Mouse (Mus musculus) limb, embryonic 13.5 days (tissue): ENCODE measurements around the gene Kctd2. TPM values are rescaled to one million over a fixed set of nuclear protein-coding genes. Genes with fewer than 3 reads are reported as not detected.

ENCODE experiments used
- ATAC-seq: fragments of 200-750 bp; cut with Nextera tagmentation; 2 replicates; pipeline ENCODE4 v1.8.0; 2017; ENCODE audit warnings: low read depth, moderate number of reproducible peaks, moderate TSS enrichment; ENCODE audit not compliant: low FRiP score
- H3K27ac ChIP-seq: fragments of 300-500 bp; sonication (generic); 2 replicates; pipeline ENCODE4 v1.5.1; 2015; ENCODE audit warnings: inconsistent platforms, mild to moderate bottlenecking, moderate library complexity
- H3K27me3 ChIP-seq: fragments of 300-500 bp; sonication (generic); 2 replicates; pipeline ENCODE4 v1.6.1; 2015; ENCODE audit warnings: mild to moderate bottlenecking, inconsistent platforms
- H3K36me3 ChIP-seq: fragments of 300-500 bp; sonication (generic); 2 replicates; pipeline ENCODE4 v1.6.1; 2015; ENCODE audit warnings: inconsistent platforms, mild to moderate bottlenecking, moderate library complexity
- H3K4me1 ChIP-seq: fragments of 300-500 bp; sonication (generic); 2 replicates; pipeline ENCODE4 v1.6.1; 2015; ENCODE audit warnings: inconsistent platforms
- H3K4me2 ChIP-seq: fragments of 300-500 bp; sonication (generic); replicated peaks from 2 replicates; pipeline ENCODE4 v1.6.1; 2015; ENCODE audit warnings: inconsistent platforms, mild to moderate bottlenecking, moderate library complexity
- H3K4me3 ChIP-seq: fragments of 300-500 bp; sonication (generic); 2 replicates; pipeline ENCODE4 v1.5.1; 2015; ENCODE audit warnings: moderate library complexity, mild to moderate bottlenecking, inconsistent platforms
- H3K9ac ChIP-seq: fragments of 300-500 bp; sonication (generic); 2 replicates; pipeline ENCODE4 v1.6.1; 2015; ENCODE audit warnings: mild to moderate bottlenecking, inconsistent platforms
- H3K9me3 ChIP-seq: fragments of 300-500 bp; sonication (generic); 2 replicates; pipeline ENCODE4 v1.6.1; 2016; ENCODE audit warnings: inconsistent platforms
- WGBS: fragments of 180-500 bp; shearing (Covaris S2); methylation state at CpG from one replicate; pipeline ENCODE4 v1.1.7; 2015; 5-methylcytosine and 5-hydroxymethylcytosine counted together
- polyA plus RNA-seq: library from polyadenylated mRNA; unstranded; fragments of >200 nt; fragmentation: Nextera tagmentation; extraction: Ambion mirVana; gene quantifications from 2 replicates; pipeline ENCODE4 v1.2.1, GENCODE M21; 2015

The Kctd2 gene
- polyA plus RNA-seq, 1 experiment from 2014 or later, result 16.1 TPM

GRCm38 (mm10) chr11:115405723-115406122 is 14.2 kb upstream of the Kctd2 start:
- WGBS, result 96% methylated on average over 6 of the region's 6 CpGs
- Histone ChIP-seq H3K4me1 (peaks cover 16% of the 10 kb centered on the region), H3K4me2 (no peak overlapping the region), H3K9ac (no peak overlapping the region), H3K36me3 (peaks cover 46% of the 10 kb centered on the region), H3K4me3 (no peak overlapping the region), H3K27ac (no peak overlapping the region), H3K27me3 (no peaks in the 10 kb centered on the region), H3K9me3 (no peaks in the 10 kb centered on the region)
- no peak for ATAC-seq

- H3K36me3 ChIP-seq, result peaks cover 51% of the 10 kb centered on the region
These were observed 13.0 kb upstream of the Kctd2 start for GRCm38 (mm10) chr11:115406858-115407401.

GRCm38 (mm10) chr11:115408266-115408920 is 11.5 kb upstream of the Kctd2 start:
- Histone ChIP-seq H3K27me3 (no peaks in the 10 kb centered on the region), H3K9ac (no peak overlapping the region), H3K9me3 (no peaks in the 10 kb centered on the region), H3K4me1 (peaks cover 27% of the 10 kb centered on the region), H3K27ac (no peak overlapping the region), H3K4me3 (no peak overlapping the region), H3K36me3 (peaks cover 51% of the 10 kb centered on the region), H3K4me2 (no peak overlapping the region)
- WGBS, result 90% methylated on average over 6 of the region's 6 CpGs
- no peak for ATAC-seq

More at GRCm38 (mm10) chr11:115406858-115407401, 13.0 kb upstream of the Kctd2 start:
- H3K27ac ChIP-seq, result no peak overlapping the region
- no peak overlapping the region for H3K4me2 ChIP-seq
- no peaks in the 10 kb centered on the region for H3K9me3 ChIP-seq
- no peaks in the 10 kb centered on the region for H3K27me3 ChIP-seq
- 94% methylated on average over 17 of the region's 17 CpGs for WGBS
- no peak overlapping the region for H3K4me3 ChIP-seq
- ATAC-seq, result no peak
- H3K9ac ChIP-seq, result no peak overlapping the region
- peaks cover 22% of the 10 kb centered on the region for H3K4me1 ChIP-seq

DNA sequence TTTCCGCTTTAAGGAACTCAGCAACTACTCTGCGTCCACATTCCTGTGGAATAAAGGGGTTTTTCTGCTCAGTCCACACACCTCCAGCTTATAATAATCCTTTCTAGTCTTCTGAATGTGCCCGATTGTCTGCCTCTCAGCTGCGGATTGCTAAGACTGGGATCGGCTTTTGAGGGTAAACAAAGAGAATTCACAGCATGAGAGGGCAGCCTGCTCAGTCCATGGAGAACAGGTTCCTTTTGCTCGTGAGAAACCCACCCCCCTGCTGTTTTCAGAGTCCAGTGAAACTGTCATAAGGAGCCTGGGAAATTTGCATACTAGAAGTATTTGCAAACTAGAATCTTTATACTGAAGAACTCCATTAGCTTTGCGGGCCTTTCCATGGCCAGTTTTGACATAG is 10.4 kb upstream of the Kctd2 start:
- Histone ChIP-seq H3K27me3 (no peaks in the 10 kb centered on the region), H3K36me3 (peaks cover 51% of the 10 kb centered on the region), H3K9ac (0 out of 2 replicates have a peak overlapping the region, but pooled peaks have one; percentile 13), H3K4me2 (no peak overlapping the region), H3K27ac (no peak overlapping the region), H3K9me3 (no peaks in the 10 kb centered on the region), H3K4me3 (no peak overlapping the region), H3K4me1 (peaks cover 27% of the 10 kb centered on the region)
- 86% methylated on average over 7 of the region's 7 CpGs for WGBS
- no peak for ATAC-seq

GRCm38 (mm10) chr11:115420336-115421190 is 635 bp downstream of the Kctd2 start:
- Histone ChIP-seq H3K4me2 (peak overlapping the region; percentile 98), H3K27me3 (no peaks in the 10 kb centered on the region), H3K9me3 (no peaks in the 10 kb centered on the region), H3K36me3 (peaks cover 47% of the 10 kb centered on the region), H3K27ac (peak overlapping the region; percentile 85), H3K9ac (peak overlapping the region; percentile 97), H3K4me3 (peak overlapping the region; percentile 87), H3K4me1 (peaks cover 44% of the 10 kb centered on the region)
- peak; percentile 60 for ATAC-seq
- WGBS, result under 1% methylated on average over 44 of the region's 45 CpGs

DNA sequence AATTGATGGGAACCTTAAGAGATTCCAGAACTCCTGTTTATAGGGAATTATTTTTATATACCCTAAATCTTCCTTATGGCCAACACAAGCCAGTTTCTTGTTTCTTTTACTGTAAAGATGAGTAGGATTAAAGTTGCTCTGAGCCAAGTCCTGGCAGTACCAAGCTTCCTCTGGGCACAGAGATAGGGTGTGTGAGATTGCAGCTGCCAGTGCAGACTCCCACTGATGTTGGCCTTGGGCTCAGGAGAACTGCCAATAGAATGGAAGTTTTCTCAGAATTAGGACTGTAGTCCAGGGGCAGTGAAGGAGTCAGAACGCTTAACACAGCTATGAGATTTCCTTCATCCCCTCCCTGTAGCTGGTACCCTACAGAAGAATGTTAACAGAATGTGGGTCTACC is 1.4 kb downstream of the Kctd2 start:
- Histone ChIP-seq H3K9me3 (no peaks in the 10 kb centered on the region), H3K4me3 (peak overlapping the region; percentile 87), H3K9ac (peak overlapping the region; percentile 51; the same call in 1 of the 2 replicates), H3K27me3 (no peaks in the 10 kb centered on the region), H3K4me1 (peaks cover 44% of the 10 kb centered on the region), H3K27ac (no peak overlapping the region), H3K4me2 (peak overlapping the region; percentile 98), H3K36me3 (peaks cover 47% of the 10 kb centered on the region)
- ATAC-seq, result no peak
- WGBS, result 46% methylated on average over 1 of the region's 1 CpGs

DNA sequence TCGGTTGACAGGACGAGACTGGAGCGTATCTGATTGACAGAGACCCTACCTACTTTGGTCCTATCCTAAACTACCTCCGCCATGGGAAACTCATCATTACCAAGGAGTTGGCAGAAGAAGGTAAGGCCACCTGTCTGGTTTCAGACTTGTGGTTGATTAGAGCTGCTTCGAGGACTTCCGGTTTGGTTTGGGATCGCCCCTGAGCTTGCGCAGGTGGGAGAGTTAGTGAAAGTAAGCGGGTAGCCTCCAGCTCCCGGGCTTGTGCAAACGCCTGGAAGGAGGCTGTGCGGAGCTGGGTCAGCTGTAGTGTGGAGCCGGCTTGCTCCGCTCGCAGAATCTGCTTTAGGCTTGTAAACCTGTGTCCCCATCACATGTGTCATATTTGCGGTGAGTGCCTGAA is 2.0 kb downstream of the Kctd2 start:
- H3K9ac ChIP-seq, result peak overlapping the region; percentile 51; the same call in 1 of the 2 replicates
- 83% methylated on average over 16 of the region's 16 CpGs for WGBS
- H3K4me2 ChIP-seq, result 0 out of 2 replicates have a peak overlapping the region, but pooled peaks have one; percentile 7
- peaks cover 47% of the 10 kb centered on the region for H3K36me3 ChIP-seq
- H3K27ac ChIP-seq, result no peak overlapping the region
- no peak for ATAC-seq
- H3K27me3 ChIP-seq, result no peaks in the 10 kb centered on the region
- no peaks in the 10 kb centered on the region for H3K9me3 ChIP-seq
- peaks cover 44% of the 10 kb centered on the region for H3K4me1 ChIP-seq
- no peak overlapping the region for H3K4me3 ChIP-seq

DNA sequence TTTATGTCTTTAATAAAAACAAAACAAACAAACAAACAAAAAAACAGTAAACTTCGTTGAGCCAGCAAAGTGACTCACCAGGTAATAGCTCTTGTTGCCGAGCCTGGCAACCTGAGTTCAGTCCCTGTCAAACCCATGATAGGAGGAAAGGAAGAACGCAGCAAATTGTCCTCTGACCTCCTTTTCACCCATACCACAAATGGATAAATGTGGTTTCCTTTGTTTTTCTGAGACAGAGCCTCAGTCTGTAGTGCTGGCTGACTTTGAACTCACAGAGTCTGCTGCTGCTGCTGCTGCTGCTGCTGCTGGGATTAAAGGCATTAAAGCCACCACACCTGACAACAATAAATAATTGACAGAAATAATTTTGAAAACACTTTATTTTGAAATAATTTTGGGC is 3.2 kb downstream of the Kctd2 start:
- Histone ChIP-seq H3K4me2 (no peak overlapping the region), H3K4me3 (no peak overlapping the region), H3K36me3 (peaks cover 45% of the 10 kb centered on the region), H3K4me1 (peaks cover 53% of the 10 kb centered on the region), H3K27ac (no peak overlapping the region), H3K27me3 (no peaks in the 10 kb centered on the region), H3K9ac (no peak overlapping the region), H3K9me3 (no peaks in the 10 kb centered on the region)
- WGBS, result 82% methylated on average over 3 of the region's 3 CpGs
- no peak for ATAC-seq

DNA sequence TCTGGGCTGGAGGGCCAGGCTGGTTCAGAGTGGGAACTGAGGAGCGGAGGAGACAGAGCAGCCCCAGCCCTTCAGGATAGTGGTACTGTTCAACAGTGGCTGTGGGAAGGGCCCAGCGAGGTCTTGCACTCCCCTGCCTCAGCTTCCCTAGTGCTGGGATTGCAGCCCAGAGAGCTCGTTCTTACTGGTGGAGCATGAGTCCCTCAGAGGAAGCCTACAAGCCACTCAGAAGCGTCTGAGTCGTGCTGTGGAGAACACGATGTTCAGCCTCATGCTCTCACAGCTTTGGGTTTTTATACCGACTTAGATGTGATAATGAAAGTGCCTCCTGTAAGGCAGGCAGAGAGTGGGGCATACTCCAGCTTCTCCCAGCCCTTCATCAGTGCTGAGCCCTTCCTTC is 4.7 kb downstream of the Kctd2 start:
- ATAC-seq, result no peak
- H3K36me3 ChIP-seq, result peaks cover 59% of the 10 kb centered on the region
- WGBS, result 86% methylated on average over 7 of the region's 7 CpGs
- no peak overlapping the region for H3K4me2 ChIP-seq
- H3K9me3 ChIP-seq, result no peaks in the 10 kb centered on the region
- no peak overlapping the region for H3K9ac ChIP-seq
- H3K27me3 ChIP-seq, result no peaks in the 10 kb centered on the region
- no peak overlapping the region for H3K4me3 ChIP-seq
- peaks cover 43% of the 10 kb centered on the region for H3K4me1 ChIP-seq
- no peak overlapping the region for H3K27ac ChIP-seq

DNA sequence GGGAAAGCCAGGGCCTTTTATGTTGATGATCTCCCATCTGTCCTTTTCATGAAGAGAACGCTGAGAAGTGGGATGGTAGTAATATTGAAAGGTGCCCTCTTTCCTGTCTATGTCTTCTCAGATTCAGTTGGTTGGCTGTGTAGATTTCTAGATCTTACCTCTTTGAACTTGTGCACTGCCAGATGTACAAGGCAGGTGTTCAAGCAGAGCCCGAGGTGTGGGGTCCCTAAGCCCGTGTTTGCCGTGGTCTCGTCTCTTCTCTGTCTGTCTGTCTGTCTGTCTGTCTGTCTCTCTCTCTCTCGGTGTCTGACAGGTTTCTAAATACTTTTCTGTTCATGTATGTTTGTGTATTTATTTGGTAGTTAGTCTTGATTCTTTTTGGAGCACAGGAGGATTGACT is 5.7 kb downstream of the Kctd2 start:
- H3K4me1 ChIP-seq, result peaks cover 41% of the 10 kb centered on the region
- no peak for ATAC-seq
- H3K27me3 ChIP-seq, result no peaks in the 10 kb centered on the region
- H3K9me3 ChIP-seq, result no peaks in the 10 kb centered on the region
- H3K9ac ChIP-seq, result no peak overlapping the region
- H3K27ac ChIP-seq, result no peak overlapping the region
- H3K4me2 ChIP-seq, result no peak overlapping the region
- peaks cover 69% of the 10 kb centered on the region for H3K36me3 ChIP-seq
- 79% methylated on average over 6 of the region's 6 CpGs for WGBS
- H3K4me3 ChIP-seq, result no peak overlapping the region

DNA sequence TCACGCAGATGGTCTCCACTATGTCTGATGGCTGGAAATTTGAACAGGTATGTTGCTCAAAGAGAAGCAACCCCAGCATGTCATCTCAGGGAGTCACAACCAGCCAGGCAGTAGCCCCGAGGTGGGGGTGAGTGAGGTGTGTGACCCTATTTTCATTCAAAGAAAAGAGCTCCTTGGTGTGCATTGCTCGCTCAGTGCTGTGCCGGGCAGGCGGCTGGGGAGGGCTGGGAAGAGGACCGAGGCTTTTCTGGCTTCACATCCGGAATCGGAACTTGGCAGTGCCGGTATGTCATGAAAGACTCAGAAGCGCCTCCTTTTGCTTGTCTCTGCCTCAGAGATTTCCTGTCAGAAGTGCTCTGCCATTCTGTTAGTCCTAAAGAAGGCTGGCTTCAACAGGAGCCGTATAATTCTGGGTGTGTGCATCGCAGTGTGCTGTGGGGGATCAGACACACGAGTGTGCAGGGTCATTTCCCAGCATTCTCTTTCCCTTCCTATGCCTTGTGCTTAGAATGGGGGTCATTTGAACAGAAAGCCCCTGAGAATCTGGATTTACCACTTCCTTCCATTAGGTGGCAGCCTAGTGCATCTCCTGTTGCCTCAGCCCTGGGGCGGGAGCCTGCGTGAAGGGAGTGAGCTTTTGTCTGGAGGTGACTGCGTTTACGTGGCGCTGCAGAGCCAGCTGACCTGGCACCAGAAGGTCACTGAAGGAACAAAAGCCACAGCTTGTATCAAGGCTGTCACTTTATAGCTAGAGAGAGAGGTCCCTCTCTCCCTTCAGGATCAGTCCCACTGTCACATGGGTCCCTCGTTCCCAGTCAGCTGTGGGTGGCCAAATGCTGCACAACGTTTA is 7.8 kb downstream of the Kctd2 start:
- WGBS, result 41% methylated on average over 20 of the region's 20 CpGs
- peak; percentile 72 for ATAC-seq
- H3K9ac ChIP-seq, result no peak overlapping the region; the same call in 1 of the 2 replicates
- H3K27ac ChIP-seq, result peak overlapping the region; percentile 22; the same call in 1 of the 2 replicates
- no peaks in the 10 kb centered on the region for H3K9me3 ChIP-seq
- H3K4me3 ChIP-seq, result no peak overlapping the region
- H3K4me2 ChIP-seq, result peak overlapping the region; percentile 36; the same call in 1 of the 2 replicates
- H3K4me1 ChIP-seq, result peaks cover 21% of the 10 kb centered on the region
- H3K36me3 ChIP-seq, result peaks cover 89% of the 10 kb centered on the region
- no peaks in the 10 kb centered on the region for H3K27me3 ChIP-seq
